Mouse (Mus musculus): ENCODE data around the gene Cs. TPM values are rescaled to one million over a fixed set of nuclear protein-coding genes. Genes with fewer than 3 reads are reported as not detected.

Cs gene
- polyA plus RNA-seq, 1 experiment from 2014 or later = 167 TPM

GRCm38 (mm10) chr10:128396017-128396673 lies 58.6 kb downstream of the Cs start:
- Histone ChIP-seq H3K4me2 (ENCODE audit: low read length) (no peak overlapping the region), H3K27ac (no peak overlapping the region), H3K4me1 (replicated peaks; ENCODE audit: insufficient read depth, low read length) (no peaks in the 10 kb centered on the region; the same call in 1 of the 2 replicates), H3K9ac (ENCODE audit: low read depth, low read length) (no peak overlapping the region), H3K27me3 (ENCODE audit: insufficient read depth, low read length) (no peaks in the 10 kb centered on the region), H3K36me3 (ENCODE audit: insufficient read depth, low read length) (peaks cover 25% of the 10 kb centered on the region; the same call in 1 of the 2 replicates), H3K9me3 (replicated peaks; ENCODE audit: low read length) (no peaks in the 10 kb centered on the region), H3K4me3 (replicated peaks; ENCODE audit: low read depth, low read length) (no peak overlapping the region)
- no peak for DNase-seq (ENCODE audit: low spot score)
- ATAC-seq (replicated peaks; ENCODE audit: low FRiP score, low read depth) = no peak
- no peak for TF ChIP-seq CTCF (IDR thresholded peaks at IDR 0.05; ENCODE audit: low read depth)
- 65% methylated on average over 11 of the region's 11 CpGs for WGBS

- Histone ChIP-seq H3K27me3 (ENCODE audit: insufficient read depth, low read length) (no peaks in the 10 kb centered on the region), H3K4me1 (replicated peaks; ENCODE audit: insufficient read depth, low read length) (no peaks in the 10 kb centered on the region; the same call in 1 of the 2 replicates), H3K36me3 (ENCODE audit: insufficient read depth, low read length) (peaks cover 18% of the 10 kb centered on the region; the same call in 1 of the 2 replicates), H3K4me2 (ENCODE audit: low read length) (no peak overlapping the region), H3K27ac (no peak overlapping the region), H3K4me3 (replicated peaks; ENCODE audit: low read depth, low read length) (no peak overlapping the region), H3K9ac (ENCODE audit: low read depth, low read length) (no peak overlapping the region), H3K9me3 (replicated peaks; ENCODE audit: low read length) (no peaks in the 10 kb centered on the region)
- DNase-seq (ENCODE audit: low spot score) = no peak
- no peak for TF ChIP-seq CTCF (IDR thresholded peaks at IDR 0.05; ENCODE audit: low read depth)
- 66% methylated on average over 10 of the region's 10 CpGs for WGBS
- no peak for ATAC-seq (replicated peaks; ENCODE audit: low FRiP score, low read depth)
These were observed 59.3 kb downstream of the Cs start for GRCm38 (mm10) chr10:128396716-128397264.

- peaks cover 12% of the 10 kb centered on the region; the same call in 1 of the 2 replicates for H3K36me3 ChIP-seq (ENCODE audit: insufficient read depth, low read length)
- WGBS = 40% methylated on average over 7 of the region's 7 CpGs
- no peak overlapping the region for H3K4me2 ChIP-seq (ENCODE audit: low read length)
- no peaks in the 10 kb centered on the region for H3K9me3 ChIP-seq (replicated peaks; ENCODE audit: low read length)
- no peak overlapping the region for H3K9ac ChIP-seq (ENCODE audit: low read depth, low read length)
- H3K4me1 ChIP-seq (replicated peaks; ENCODE audit: insufficient read depth, low read length) = no peaks in the 10 kb centered on the region; the same call in 1 of the 2 replicates
- DNase-seq (ENCODE audit: low spot score) = no peak
- no peak overlapping the region for H3K4me3 ChIP-seq (replicated peaks; ENCODE audit: low read depth, low read length)
- H3K27ac ChIP-seq = no peak overlapping the region
- no peak for TF ChIP-seq CTCF (IDR thresholded peaks at IDR 0.05; ENCODE audit: low read depth)
- H3K27me3 ChIP-seq (ENCODE audit: insufficient read depth, low read length) = no peaks in the 10 kb centered on the region
- no peak for ATAC-seq (replicated peaks; ENCODE audit: low FRiP score, low read depth)
These were observed 59.9 kb downstream of the Cs start for GRCm38 (mm10) chr10:128397466-128397865.

- Histone ChIP-seq H3K4me1 (replicated peaks; ENCODE audit: insufficient read depth, low read length) (no peaks in the 10 kb centered on the region; the same call in 1 of the 2 replicates), H3K27me3 (ENCODE audit: insufficient read depth, low read length) (no peaks in the 10 kb centered on the region), H3K36me3 (ENCODE audit: insufficient read depth, low read length) (no peaks in the 10 kb centered on the region), H3K4me2 (ENCODE audit: low read length) (peak overlapping the region; percentile 19; the same call in 1 of the 2 replicates), H3K4me3 (replicated peaks; ENCODE audit: low read depth, low read length) (peak overlapping the region; percentile 24; the same call in 1 of the 2 replicates), H3K9ac (ENCODE audit: low read depth, low read length) (no peak overlapping the region), H3K27ac (0 out of 2 replicates have a peak overlapping the region, but pooled peaks have one; percentile 1), H3K9me3 (replicated peaks; ENCODE audit: low read length) (no peaks in the 10 kb centered on the region)
- 21% methylated on average over 5 of the region's 5 CpGs for WGBS
- peak; percentile 22 for DNase-seq (ENCODE audit: low spot score)
- 0 out of 2 replicates have a peak, but pooled peaks have one; percentile 10 for TF ChIP-seq CTCF (IDR thresholded peaks at IDR 0.05; ENCODE audit: low read depth)
- peak; percentile 84 for ATAC-seq (replicated peaks; ENCODE audit: low FRiP score, low read depth)
These were observed 62.8 kb downstream of the Cs start for GRCm38 (mm10) chr10:128400338-128400737.

- no peaks in the 10 kb centered on the region for H3K27me3 ChIP-seq (ENCODE audit: insufficient read depth, low read length)
- peak within 1 kb of the TSS; percentile 19; the same call in 1 of the 2 replicates for H3K4me2 ChIP-seq (ENCODE audit: low read length)
- DNase-seq (ENCODE audit: low spot score) (no peak), ATAC-seq (replicated peaks; ENCODE audit: low FRiP score, low read depth) (no peak)
- no peaks in the 10 kb centered on the region; the same call in 1 of the 2 replicates for H3K4me1 ChIP-seq (replicated peaks; ENCODE audit: insufficient read depth, low read length)
- peak within 1 kb of the TSS; percentile 44; the same call in 1 of the 2 replicates for H3K27ac ChIP-seq
- 20% methylated on average over 2 of the region's 2 CpGs for WGBS
- no peaks in the 10 kb centered on the region for H3K9me3 ChIP-seq (replicated peaks; ENCODE audit: low read length)
- peaks cover 3% of the 10 kb centered on the region; the same call in 1 of the 2 replicates for H3K36me3 ChIP-seq (ENCODE audit: insufficient read depth, low read length)
- 0 out of 2 replicates have a peak within 1 kb of the TSS, but pooled peaks have one; percentile 5 for H3K9ac ChIP-seq (ENCODE audit: low read depth, low read length)
- peak within 1 kb of the TSS; percentile 24; the same call in 1 of the 2 replicates for H3K4me3 ChIP-seq (replicated peaks; ENCODE audit: low read depth, low read length)
- no peak for TF ChIP-seq CTCF (IDR thresholded peaks at IDR 0.05; ENCODE audit: low read depth)
These were observed 63.5 kb downstream of the Cs start, which contains the start of gene Slc39a5 for GRCm38 (mm10) chr10:128401056-128401455. Slc39a5 (minus strand) TSS chr10:128401229.

- no peak for ATAC-seq (replicated peaks; ENCODE audit: low FRiP score, low read depth)
These were observed 64.1 kb downstream of the Cs start for GRCm38 (mm10) chr10:128401638-128402037.

More at GRCm38 (mm10) chr10:128401638-128402037, 64.1 kb downstream of the Cs start:
- Histone ChIP-seq H3K27ac (no peak overlapping the region), H3K9ac (ENCODE audit: low read depth, low read length) (no peak overlapping the region), H3K4me2 (ENCODE audit: low read length) (no peak overlapping the region), H3K36me3 (ENCODE audit: insufficient read depth, low read length) (peaks cover 4% of the 10 kb centered on the region; the same call in 1 of the 2 replicates), H3K4me3 (replicated peaks; ENCODE audit: low read depth, low read length) (no peak overlapping the region), H3K27me3 (ENCODE audit: insufficient read depth, low read length) (no peaks in the 10 kb centered on the region), H3K9me3 (replicated peaks; ENCODE audit: low read length) (no peaks in the 10 kb centered on the region), H3K4me1 (replicated peaks; ENCODE audit: insufficient read depth, low read length) (no peaks in the 10 kb centered on the region; the same call in 1 of the 2 replicates)
- DNase-seq (ENCODE audit: low spot score) = no peak
- TF ChIP-seq CTCF (IDR thresholded peaks at IDR 0.05; ENCODE audit: low read depth) = no peak
- 76% methylated on average over 9 of the region's 9 CpGs for WGBS
